Mouse (Mus musculus): ENCODE data around the gene Sae1. TPM values are rescaled to one million over a fixed set of nuclear protein-coding genes. Genes with fewer than 3 reads are reported as not detected.

The Sae1 gene
- 356 and 365 TPM in 2 replicates for polyA plus RNA-seq (2014; fragmentation: Nextera tagmentation; extraction: Ambion mirVana)

DNA sequence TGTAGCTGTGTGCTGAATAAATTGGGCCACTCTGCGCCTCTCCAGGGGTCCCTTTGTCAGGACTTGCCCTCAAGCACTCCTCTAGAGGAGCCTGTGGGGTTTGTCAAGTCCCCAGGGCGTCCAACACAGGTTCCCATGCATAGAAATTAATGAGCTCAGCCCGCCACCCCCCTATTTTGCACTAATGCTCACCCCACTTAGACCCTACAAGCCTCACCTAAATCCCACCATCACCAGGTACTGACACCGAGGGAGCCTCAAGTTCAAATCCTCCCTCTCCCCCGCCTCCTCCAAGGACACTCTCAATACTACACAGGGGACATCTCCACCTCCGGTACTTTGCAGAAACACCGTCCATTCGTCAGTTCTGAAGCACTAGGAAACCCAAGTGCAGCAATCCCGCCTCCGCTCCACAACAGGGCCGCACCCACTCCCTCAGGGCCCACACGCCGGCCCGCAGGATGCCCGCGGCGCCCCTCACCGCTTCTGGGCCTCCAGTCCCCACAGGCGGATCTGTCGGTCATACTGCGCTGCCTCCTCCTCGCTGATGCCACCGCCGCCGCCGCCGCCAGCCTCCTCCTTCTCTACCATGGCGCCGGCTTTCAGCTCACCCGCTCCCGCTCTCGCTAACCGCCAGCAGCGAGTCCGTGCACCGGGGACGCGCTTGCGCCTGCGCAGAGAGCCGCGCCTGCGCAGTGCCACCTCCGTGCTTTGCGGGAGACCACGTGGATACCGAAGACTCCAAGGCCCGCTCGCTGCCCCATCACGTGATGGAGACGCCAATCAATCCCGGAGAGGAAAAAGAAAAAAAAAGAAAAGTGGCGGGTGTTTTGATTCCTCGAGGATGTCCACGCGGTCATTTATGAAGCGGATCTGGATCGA lies at the start of gene Sae1:
Sae1 (minus strand) TSS at position 647 of the 882 bp plus-strand sequence.
- peak within 1 kb of the TSS; percentile 95 for H3K4me2 ChIP-seq
- peak; percentile 98 for DNase-seq
- no peaks in the 10 kb centered on the region for H3K27me3 ChIP-seq (ENCODE audit: insufficient read depth, low read length)
- ATAC-seq (ENCODE audit: insufficient read depth): peak; percentile 93
- H3K9ac ChIP-seq: peak within 1 kb of the TSS; percentile 81
- TF ChIP-seq CTCF (IDR thresholded peaks at IDR 0.05; ENCODE audit: low read depth): no peak
- H3K4me3 ChIP-seq (ENCODE audit: low read depth, low read length): peak within 1 kb of the TSS; percentile 70
- H3K4me1 ChIP-seq (ENCODE audit: insufficient read depth): 0 out of 2 replicates have a peak, but pooled peaks cover 3% of the 10 kb centered on the region
- peaks cover 22% of the 10 kb centered on the region for H3K36me3 ChIP-seq (ENCODE audit: insufficient read depth)
- WGBS: 1% methylated on average over 58 of the region's 58 CpGs
- H3K27ac ChIP-seq (ENCODE audit: low read depth): peak within 1 kb of the TSS; percentile 69
- no peaks in the 10 kb centered on the region for H3K9me3 ChIP-seq (ENCODE audit: low read depth, low read length)

DNA sequence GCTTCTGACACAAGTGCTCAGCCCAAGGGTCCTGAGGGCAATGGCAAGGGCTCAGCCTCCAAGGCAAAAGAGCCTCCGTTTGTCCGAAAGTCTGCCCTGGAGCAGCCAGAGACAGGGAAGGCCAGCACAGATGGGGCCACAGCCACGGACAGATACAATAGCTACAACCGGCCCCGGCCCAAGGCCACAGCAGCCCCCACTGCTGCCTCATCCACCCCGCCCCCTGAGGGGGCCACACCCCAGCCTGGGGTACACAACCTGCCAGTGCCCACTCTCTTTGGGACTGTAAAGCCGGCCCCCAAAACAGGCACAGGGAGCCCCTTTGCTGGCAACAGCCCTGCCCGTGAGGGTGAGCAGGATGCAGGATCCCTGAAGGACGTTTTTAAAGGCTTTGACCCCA lies 47.5 kb upstream of the Sae1 start:
- 81% methylated on average over 9 of the region's 9 CpGs for WGBS
- Histone ChIP-seq H3K27ac (ENCODE audit: low read depth) (no peak overlapping the region), H3K9ac (no peak overlapping the region), H3K27me3 (ENCODE audit: insufficient read depth, low read length) (no peaks in the 10 kb centered on the region), H3K4me1 (ENCODE audit: insufficient read depth) (no peaks in the 10 kb centered on the region), H3K36me3 (ENCODE audit: insufficient read depth) (peaks cover 69% of the 10 kb centered on the region), H3K9me3 (ENCODE audit: low read depth, low read length) (no peaks in the 10 kb centered on the region), H3K4me2 (no peak overlapping the region), H3K4me3 (ENCODE audit: low read depth, low read length) (no peak overlapping the region)
- TF ChIP-seq CTCF (IDR thresholded peaks at IDR 0.05; ENCODE audit: low read depth): no peak
- DNase-seq: no peak
- no peak for ATAC-seq (ENCODE audit: insufficient read depth)

DNA sequence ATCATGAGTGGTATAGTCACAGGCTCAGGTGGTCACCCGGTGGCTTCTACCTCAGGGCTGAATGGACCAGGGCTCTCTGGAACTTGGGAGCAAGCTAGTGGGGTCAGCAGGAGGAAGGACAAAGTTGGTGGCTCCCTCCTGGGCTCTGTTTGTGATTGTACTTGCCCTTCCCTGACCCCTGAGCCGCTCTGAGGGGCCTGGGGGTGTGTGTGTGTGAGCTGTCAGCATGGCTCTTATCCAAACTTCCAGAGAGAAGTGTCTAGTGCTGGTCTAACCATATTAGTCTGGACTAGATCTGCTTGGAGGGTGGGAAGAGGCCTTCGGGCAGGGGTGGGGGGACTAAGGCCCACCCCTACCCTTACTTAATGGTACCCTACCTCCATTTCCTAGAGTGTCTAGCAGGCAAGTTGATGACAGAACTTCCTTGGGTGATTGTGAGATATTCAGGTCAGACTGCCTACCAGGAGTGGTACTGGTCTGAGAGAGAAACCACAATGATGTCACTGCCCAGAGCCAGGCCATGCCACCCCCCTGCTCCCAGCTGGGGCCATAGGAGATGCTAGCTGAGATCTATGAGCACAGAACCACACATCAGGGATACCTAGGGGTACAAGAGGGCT lies 45.9 kb upstream of the Sae1 start:
- no peak overlapping the region for H3K27ac ChIP-seq (ENCODE audit: low read depth)
- peaks cover 85% of the 10 kb centered on the region for H3K36me3 ChIP-seq (ENCODE audit: insufficient read depth)
- WGBS: 65% methylated on average over 3 of the region's 3 CpGs
- H3K4me1 ChIP-seq (ENCODE audit: insufficient read depth): no peaks in the 10 kb centered on the region
- no peak for TF ChIP-seq CTCF (IDR thresholded peaks at IDR 0.05; ENCODE audit: low read depth)
- no peak overlapping the region for H3K4me2 ChIP-seq
- no peak for DNase-seq
- H3K9me3 ChIP-seq (ENCODE audit: low read depth, low read length): no peaks in the 10 kb centered on the region
- H3K27me3 ChIP-seq (ENCODE audit: insufficient read depth, low read length): no peaks in the 10 kb centered on the region
- no peak overlapping the region for H3K9ac ChIP-seq
- ATAC-seq (ENCODE audit: insufficient read depth): no peak
- H3K4me3 ChIP-seq (ENCODE audit: low read depth, low read length): no peak overlapping the region

DNA sequence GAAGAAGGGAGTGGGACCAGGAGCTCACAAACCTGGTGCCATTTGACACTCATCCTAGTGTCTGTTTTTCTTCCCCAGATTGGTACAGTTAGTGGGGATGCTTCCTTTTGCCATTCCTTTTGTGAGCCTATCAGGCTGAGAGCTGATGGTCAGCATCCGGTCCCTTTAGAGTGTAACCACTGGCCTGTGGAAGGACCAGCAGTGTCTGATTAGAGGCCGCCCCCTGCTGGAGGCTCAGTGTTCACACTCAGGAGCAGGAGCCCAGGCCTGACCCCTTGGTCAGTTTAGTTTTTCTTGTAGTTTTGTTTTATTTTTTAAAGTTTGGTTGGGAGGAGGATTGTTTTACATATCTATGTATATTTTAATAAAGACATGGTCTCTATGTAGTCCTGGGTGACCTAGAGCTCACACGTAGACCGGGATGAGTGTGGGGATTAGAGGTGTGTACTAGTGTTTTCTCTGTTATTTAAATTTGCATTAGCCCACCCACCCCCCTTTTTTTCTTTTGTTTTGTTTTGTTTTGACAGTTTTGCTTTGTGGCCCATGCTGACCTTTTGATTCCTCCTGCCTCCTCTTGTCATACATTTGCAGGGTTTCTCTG lies 38.6 kb upstream of the Sae1 start:
- peak; percentile 90 for DNase-seq
- WGBS: 58% methylated on average over 4 of the region's 4 CpGs

DNA sequence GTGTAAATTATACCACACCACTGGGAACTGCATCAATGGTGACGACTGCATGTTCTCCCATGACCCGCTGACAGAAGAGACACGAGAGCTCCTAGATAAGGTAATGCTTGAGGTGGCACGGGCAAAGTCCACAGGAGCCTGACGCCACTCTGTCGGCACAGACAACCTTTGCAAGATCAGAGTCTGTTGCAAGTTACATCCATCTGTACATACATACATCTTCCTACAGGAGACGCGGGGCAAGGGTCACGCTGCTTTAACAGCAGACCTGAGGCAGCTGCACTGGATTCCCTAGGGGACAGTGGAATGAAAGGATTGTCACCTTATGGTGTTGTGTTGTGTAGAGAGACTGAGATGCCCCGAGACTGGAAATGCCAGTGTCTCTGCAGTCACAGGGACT lies 38.1 kb upstream of the Sae1 start:
- Histone ChIP-seq H3K4me2 (no peak overlapping the region), H3K9me3 (ENCODE audit: low read depth, low read length) (no peaks in the 10 kb centered on the region), H3K9ac (no peak overlapping the region), H3K27me3 (ENCODE audit: insufficient read depth, low read length) (no peaks in the 10 kb centered on the region), H3K4me3 (ENCODE audit: low read depth, low read length) (no peak overlapping the region), H3K4me1 (ENCODE audit: insufficient read depth) (no peaks in the 10 kb centered on the region), H3K27ac (ENCODE audit: low read depth) (no peak overlapping the region), H3K36me3 (ENCODE audit: insufficient read depth) (peaks cover 96% of the 10 kb centered on the region)
- TF ChIP-seq CTCF (IDR thresholded peaks at IDR 0.05; ENCODE audit: low read depth): no peak
- DNase-seq: no peak
- ATAC-seq (ENCODE audit: insufficient read depth): peak; percentile 2; the same call in 1 of the 2 replicates
- WGBS: 88% methylated on average over 10 of the region's 10 CpGs

More for the DNA sequence above, 38.6 kb upstream of the Sae1 start:
- Histone ChIP-seq H3K9me3 (ENCODE audit: low read depth, low read length) (no peaks in the 10 kb centered on the region), H3K4me1 (ENCODE audit: insufficient read depth) (no peaks in the 10 kb centered on the region), H3K4me2 (no peak overlapping the region), H3K9ac (no peak overlapping the region), H3K27ac (ENCODE audit: low read depth) (no peak overlapping the region), H3K4me3 (ENCODE audit: low read depth, low read length) (no peak overlapping the region), H3K27me3 (ENCODE audit: insufficient read depth, low read length) (no peaks in the 10 kb centered on the region), H3K36me3 (ENCODE audit: insufficient read depth) (peaks cover 96% of the 10 kb centered on the region)
- peak; percentile 87 for TF ChIP-seq CTCF (IDR thresholded peaks at IDR 0.05; ENCODE audit: low read depth)
- ATAC-seq (ENCODE audit: insufficient read depth): peak; percentile 86

DNA sequence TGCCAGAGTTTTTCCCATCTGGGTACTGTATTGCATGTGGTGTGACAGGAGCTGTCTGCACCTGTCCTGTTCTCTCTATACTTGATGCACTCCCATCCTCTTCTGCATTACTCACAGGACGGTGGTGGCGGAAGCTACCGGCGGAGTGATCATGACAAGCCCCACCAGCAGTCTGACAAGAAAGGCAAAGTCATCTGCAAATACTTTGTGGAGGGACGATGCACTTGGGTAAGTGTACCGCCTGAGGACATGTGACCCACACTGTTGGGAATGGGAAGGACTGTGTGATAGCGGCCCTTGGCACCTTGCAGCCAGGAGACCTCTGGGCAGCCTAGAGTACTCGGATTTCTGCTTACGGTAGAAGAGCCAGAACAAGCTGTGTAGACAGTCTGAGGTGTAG lies 36.1 kb upstream of the Sae1 start:
- Histone ChIP-seq H3K27ac (ENCODE audit: low read depth) (no peak overlapping the region), H3K36me3 (ENCODE audit: insufficient read depth) (peaks cover 96% of the 10 kb centered on the region), H3K4me1 (ENCODE audit: insufficient read depth) (no peaks in the 10 kb centered on the region), H3K4me3 (ENCODE audit: low read depth, low read length) (no peak overlapping the region), H3K4me2 (no peak overlapping the region), H3K9me3 (ENCODE audit: low read depth, low read length) (no peaks in the 10 kb centered on the region), H3K9ac (no peak overlapping the region), H3K27me3 (ENCODE audit: insufficient read depth, low read length) (no peaks in the 10 kb centered on the region)
- DNase-seq (no peak), ATAC-seq (ENCODE audit: insufficient read depth) (no peak)
- no peak for TF ChIP-seq CTCF (IDR thresholded peaks at IDR 0.05; ENCODE audit: low read depth)
- 83% methylated on average over 9 of the region's 9 CpGs for WGBS
